ENCODE assay signal across 23 mouse cellular contexts in the genomic region with DNA sequence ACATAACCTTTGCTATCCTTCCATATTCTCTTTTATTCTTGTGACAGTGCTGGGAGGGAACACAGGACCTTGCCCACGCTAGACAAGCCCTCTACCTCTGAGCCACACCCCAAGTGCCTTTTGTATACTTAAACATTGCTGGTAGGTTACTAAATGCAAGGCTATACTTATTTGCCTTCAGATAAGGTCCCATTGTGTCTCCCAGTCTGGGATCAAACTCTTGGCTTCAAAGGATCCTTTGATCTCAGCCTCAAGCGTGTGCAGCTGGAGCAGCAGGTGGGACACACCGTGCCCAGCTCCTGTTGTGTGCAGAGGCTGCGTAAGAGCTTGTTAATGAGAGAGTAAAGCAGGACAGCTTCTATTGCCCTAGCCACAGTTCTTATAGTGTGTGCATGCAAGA. TPM values are rescaled to one million over a fixed set of nuclear protein-coding genes. Genes with fewer than 3 reads are reported as not detected.
A peak's percentile ranks its signal among the peaks of the same experiment; 100 is the strongest.
DNase-seq lines count a peak whose midpoint lies in the region; ATAC-seq and TF ChIP-seq lines count a peak whose summit lies in the region.
"Had no signal": no experiment of that assay in that cellular context is flagged by ENCODE, and none has a peak within 500 bp of the region (broad histone marks: within the 10 kb centered on the region; RNA-seq: fewer than 3 reads in every experiment).

No protein-coding gene starts in this region.

- peak; percentile 40 for DNase-seq in ES-E14 (ENCODE audit: low read depth, low spot score)
- DNase-seq in WW6 (ENCODE audit: low read depth, low spot score), result peak; percentile 47
- DNase-seq in heart, adult 8-10 months (ENCODE audit: low spot score), result no peak
- DNase-seq in left cerebral cortex, adult 9 months (ENCODE audit: low spot score in 2 of 2), result no peak
- DNase-seq: adrenal gland, postnatal 14 days; cerebellum, adult 11-12 months; cerebellum, adult 9-11 months; cerebellum, postnatal 36 days; forebrain, postnatal 0 days; gastrocnemius, postnatal 25 days; heart, adult 11 months; heart, postnatal 14 days had no signal

- 54% methylated on average over 4 of the region's 4 CpGs for WGBS in intestine, embryonic 16.5 days
- 46% methylated on average over 4 of the region's 4 CpGs for WGBS in stomach, embryonic 15.5 days
- 65% methylated on average over 4 of the region's 4 CpGs for WGBS in heart, embryonic 11.5 days (ENCODE audit: insufficient replicate concordance)

- no peak overlapping the region for H3K9ac ChIP-seq in ES-E14 (ENCODE audit: insufficient read depth, low read depth, low read length, poor library complexity, severe bottlenecking)
- H3K9ac ChIP-seq in intestine, embryonic 16.5 days (ENCODE audit: low read depth, low read length), result no peak overlapping the region
- no peak overlapping the region for H3K9ac ChIP-seq in stomach, embryonic 15.5 days
- H3K9ac ChIP-seq in heart, embryonic 11.5 days (ENCODE audit: low read depth, low read length), result no peak overlapping the region
- H3K9ac ChIP-seq: forebrain, embryonic 13.5 days; forebrain, postnatal 0 days; heart, embryonic 15.5 days; hindbrain, embryonic 14.5 days had no signal

- in situ Hi-C loops in ES-E14 (cut with MboI; ENCODE audit: low sequenced_read_pairs in 2 of 2, unreplicated experiment in 2 of 2), result no loop called here

- H3K36me3 ChIP-seq in ES-E14 (ENCODE audit: control insufficient read depth, insufficient read depth, low read length, poor library complexity, severe bottlenecking), result no peaks in the 10 kb centered on the region
- no peaks in the 10 kb centered on the region for H3K36me3 ChIP-seq in intestine, embryonic 16.5 days (ENCODE audit: control insufficient read depth, insufficient read depth, low read length)
- no peaks in the 10 kb centered on the region for H3K36me3 ChIP-seq in stomach, embryonic 15.5 days
- H3K36me3 ChIP-seq in heart, embryonic 11.5 days (ENCODE audit: control insufficient read depth, insufficient read depth, low read length), result no peaks in the 10 kb centered on the region
- H3K36me3 ChIP-seq: heart, embryonic 10.5 days; heart, embryonic 15.5 days; hindbrain, embryonic 10.5 days had no signal

- H3K4me1 ChIP-seq in ES-E14 (ENCODE audit: control insufficient read depth in 2 of 2, insufficient read depth in 2 of 2, low read length in 2 of 2, poor library complexity in 1 of 2), result peaks cover 0 to 7% of the 10 kb centered on the region in 2 experiments; a peak in 1 of 4 replicates
- H3K4me1 ChIP-seq in intestine, embryonic 16.5 days (ENCODE audit: control insufficient read depth, insufficient read depth, low read length), result peaks cover 7% of the 10 kb centered on the region
- H3K4me1 ChIP-seq in stomach, embryonic 15.5 days, result no peaks in the 10 kb centered on the region
- no peaks in the 10 kb centered on the region for H3K4me1 ChIP-seq in heart, embryonic 11.5 days (ENCODE audit: control insufficient read depth, insufficient read depth, low read length)
- H3K4me1 ChIP-seq: heart, embryonic 10.5 days; hindbrain, embryonic 10.5 days had no signal

- no peak overlapping the region for H3K4me2 ChIP-seq in intestine, embryonic 16.5 days (ENCODE audit: low read depth, low read length)
- H3K4me2 ChIP-seq in stomach, embryonic 15.5 days, result no peak overlapping the region
- H3K4me2 ChIP-seq in heart, embryonic 11.5 days, result no peak overlapping the region
- H3K4me2 ChIP-seq: forebrain, embryonic 13.5 days; heart, embryonic 15.5 days; hindbrain, embryonic 14.5 days had no signal

- ATAC-seq in intestine, embryonic 16.5 days, result peak; percentile 74
- peak; percentile 82 for ATAC-seq in stomach, embryonic 15.5 days (ENCODE audit: insufficient read depth, low FRiP score, low read depth)
- ATAC-seq in heart, embryonic 11.5 days (replicated peaks; ENCODE audit: insufficient number of reproducible peaks, low FRiP score, low TSS enrichment), result no peak
- ATAC-seq in granulocyte monocyte progenitor cell, adult 5-6 weeks (replicated peaks; ENCODE audit: poor library complexity, severe bottlenecking), result no peak
- ATAC-seq: forebrain, embryonic 13.5 days; forebrain, postnatal 0 days had no signal

- no peak overlapping the region for H3K4me3 ChIP-seq in ES-E14 (ENCODE audit: insufficient read depth in 1 of 2, low read depth in 1 of 2, low read length in 2 of 2, poor library complexity in 1 of 2, severe bottlenecking in 1 of 2)
- no peak overlapping the region for H3K4me3 ChIP-seq in intestine, embryonic 16.5 days (ENCODE audit: low read length)
- no peak overlapping the region for H3K4me3 ChIP-seq in stomach, embryonic 15.5 days (replicated peaks)
- no peak overlapping the region for H3K4me3 ChIP-seq in heart, embryonic 11.5 days (ENCODE audit: low read depth, low read length)
- H3K4me3 ChIP-seq: forebrain, embryonic 13.5 days; heart, embryonic 10.5 days; heart, embryonic 15.5 days; hindbrain, embryonic 10.5 days had no signal

- no peak overlapping the region for H3K27ac ChIP-seq in ES-E14 (ENCODE audit: insufficient read depth, low read depth, low read length, poor library complexity, severe bottlenecking)
- peak overlapping the region; percentile 9; the same call in 1 of the 2 replicates for H3K27ac ChIP-seq in intestine, embryonic 16.5 days (ENCODE audit: low read length)
- no peak overlapping the region for H3K27ac ChIP-seq in stomach, embryonic 15.5 days
- H3K27ac ChIP-seq in heart, embryonic 11.5 days (ENCODE audit: low read depth, low read length), result no peak overlapping the region
- H3K27ac ChIP-seq: forebrain, embryonic 13.5 days; heart, embryonic 10.5 days; heart, embryonic 15.5 days; hindbrain, embryonic 10.5 days; hindbrain, embryonic 14.5 days had no signal

- no peaks in the 10 kb centered on the region for H3K27me3 ChIP-seq in intestine, embryonic 16.5 days (replicated peaks; ENCODE audit: control insufficient read depth, insufficient read depth, low read length)
- H3K27me3 ChIP-seq in stomach, embryonic 15.5 days (replicated peaks), result no peaks in the 10 kb centered on the region
- H3K27me3 ChIP-seq in heart, embryonic 11.5 days (ENCODE audit: control insufficient read depth, insufficient read depth, low read length), result no peaks in the 10 kb centered on the region
- H3K27me3 ChIP-seq: heart, embryonic 15.5 days had no signal

- no peaks in the 10 kb centered on the region for H3K9me3 ChIP-seq in ES-E14 (ENCODE audit: control insufficient read depth, insufficient read depth, low read depth, low read length)
- no peaks in the 10 kb centered on the region for H3K9me3 ChIP-seq in intestine, embryonic 16.5 days (ENCODE audit: control insufficient read depth, low read length)
- no peaks in the 10 kb centered on the region for H3K9me3 ChIP-seq in stomach, embryonic 15.5 days
- H3K9me3 ChIP-seq in heart, embryonic 11.5 days (replicated peaks; ENCODE audit: control insufficient read depth, low read length), result no peaks in the 10 kb centered on the region
- H3K9me3 ChIP-seq: forebrain, embryonic 13.5 days; heart, embryonic 10.5 days; heart, embryonic 15.5 days; hindbrain, embryonic 10.5 days had no signal

TF ChIP-seq in ES-E14, 5 proteins besides CTCF, POLR2A, EP300 and RAD21:
- no peak for TF ChIP-seq CHD2 (IDR thresholded peaks at IDR 0.05; ENCODE audit: low read depth, low read length)
- no peak for TF ChIP-seq ZNF384 (IDR thresholded peaks at IDR 0.05; ENCODE audit: low read depth, low read length)
- no peak for TF ChIP-seq HCFC1 (IDR thresholded peaks at IDR 0.05; ENCODE audit: borderline replicate concordance, insufficient read depth, low read length)
- no peak for TF ChIP-seq MAFK (IDR thresholded peaks at IDR 0.05; ENCODE audit: insufficient read depth, low read depth, low read length)
- TF ChIP-seq ZC3H11A (IDR thresholded peaks at IDR 0.05; ENCODE audit: borderline replicate concordance, low read depth, low read length), result no peak

RNA-seq across cellular contexts. Expression of gene Fam118a, which starts 1.0 kb away (rescaled TPM):
- total RNA-seq in ES-E14 (2012; rRNA removed), result 20.9 and 31.5 TPM in 2 replicates
- 27.8 and 28.8 TPM in 2 replicates for polyA plus RNA-seq in intestine, embryonic 16.5 days (2015; fragmentation: Nextera tagmentation; extraction: Ambion mirVana)
- 29.8 and 30.4 TPM in 2 replicates for polyA plus RNA-seq in stomach, embryonic 15.5 days (2015; fragmentation: Nextera tagmentation; extraction: Ambion mirVana)
- polyA plus RNA-seq in heart, embryonic 11.5 days (2014; fragmentation: Nextera tagmentation; extraction: Ambion mirVana), result 16.2 and 20.1 TPM in 2 replicates
- total RNA-seq in heart, adult 8-10 months (2022), result 1 to 10 TPM; 6.1 to 7.7 (median 6.9) TPM
- 4.6 and 8.7 TPM in 2 replicates for total RNA-seq in granulocyte monocyte progenitor cell, adult 5-6 weeks (2014; fragmentation: Nextera tagmentation)
- 12.9 and 14.8 TPM in 2 replicates for total RNA-seq in granulocyte monocyte progenitor cell, adult 5-6 weeks (2017)

RNA-seq across cellular contexts. Expression of gene Upk3a, which starts 10.8 kb away (rescaled TPM):
- 0.18 TPM in 1 of 2 replicates, not detected in the other for total RNA-seq in ES-E14 (2012; rRNA removed)
- polyA plus RNA-seq in intestine, embryonic 16.5 days (2015; fragmentation: Nextera tagmentation; extraction: Ambion mirVana), result 1.6 and 2.1 TPM in 2 replicates
- polyA plus RNA-seq in stomach, embryonic 15.5 days (2015; fragmentation: Nextera tagmentation; extraction: Ambion mirVana), result 6.8 and 8.6 TPM in 2 replicates
- not detected in 2 replicates for polyA plus RNA-seq in heart, embryonic 11.5 days (2014; fragmentation: Nextera tagmentation; extraction: Ambion mirVana)
- total RNA-seq in heart, adult 8-10 months (2022), result not detected
- total RNA-seq in granulocyte monocyte progenitor cell, adult 5-6 weeks (2014; fragmentation: Nextera tagmentation), result not detected in 2 replicates
- total RNA-seq in granulocyte monocyte progenitor cell, adult 5-6 weeks (2017), result not detected in 2 replicates
- total RNA-seq: adrenal gland, postnatal 14 days; gastrocnemius, adult 18-20 months; gastrocnemius, postnatal 25 days; heart, postnatal 14 days; MEL had no signal

RNA-seq across cellular contexts. Expression of gene 5031439G07Rik, which starts 39.4 kb away (rescaled TPM):
- 16.0 and 18.4 TPM in 2 replicates for total RNA-seq in ES-E14 (2012; rRNA removed)
- polyA plus RNA-seq in intestine, embryonic 16.5 days (2015; fragmentation: Nextera tagmentation; extraction: Ambion mirVana), result 7.1 and 8.1 TPM in 2 replicates
- polyA plus RNA-seq in stomach, embryonic 15.5 days (2015; fragmentation: Nextera tagmentation; extraction: Ambion mirVana), result 13.7 and 16.2 TPM in 2 replicates
- 4.6 and 8.1 TPM in 2 replicates for polyA plus RNA-seq in heart, embryonic 11.5 days (2014; fragmentation: Nextera tagmentation; extraction: Ambion mirVana)
- 10 to 100 TPM; 30.5 to 36.5 (median 33.8) TPM for total RNA-seq in heart, adult 8-10 months (2022)
- 14.1 and 20.8 TPM in 2 replicates for total RNA-seq in granulocyte monocyte progenitor cell, adult 5-6 weeks (2014; fragmentation: Nextera tagmentation)
- 12.2 and 14.2 TPM in 2 replicates for total RNA-seq in granulocyte monocyte progenitor cell, adult 5-6 weeks (2017)

Comparison
In these comparisons a context has a peak if more than half of its experiments do, and no peak if none do; other contexts are left out.
1. DNase-seq: peak in ES-E14 (single experiment) and WW6 (single experiment); none in heart, adult 8-10 months (single experiment) and left cerebral cortex, adult 9 months (0 of 2).
2. ATAC-seq: peak in intestine, embryonic 16.5 days (single experiment) and stomach, embryonic 15.5 days (single experiment); none in heart, embryonic 11.5 days (single experiment) and granulocyte monocyte progenitor cell, adult 5-6 weeks (single experiment).